Mouse (Mus musculus) midbrain, embryonic 13.5 days (tissue): ENCODE measurements at regions not wholly inside any gene's neighbourhood (a gene's known extent, or its start where the extent isn't known, plus 50 kb on each side); places are given as distances from the start of the nearest gene placed in this dataset.

Source experiments
- ATAC-seq: fragments of 200-750 bp; cut with Nextera tagmentation; 2 replicates; pipeline ENCODE4 v1.8.0; 2017; ENCODE audit warnings: mild to moderate bottlenecking, moderate TSS enrichment, moderate library complexity
- H3K27ac ChIP-seq: fragments of 300-500 bp; sonication (generic); 2 replicates; pipeline ENCODE4 v1.5.1; 2015; ENCODE audit warnings: inconsistent platforms, mild to moderate bottlenecking, moderate library complexity
- H3K27me3 ChIP-seq: fragments of 300-500 bp; sonication (generic); 2 replicates; pipeline ENCODE4 v1.6.1; 2015; ENCODE audit warnings: mild to moderate bottlenecking, inconsistent platforms
- H3K36me3 ChIP-seq: fragments of 300-500 bp; sonication (generic); 2 replicates; pipeline ENCODE4 v1.6.1; 2015; ENCODE audit warnings: mild to moderate bottlenecking, inconsistent platforms
- H3K4me1 ChIP-seq: fragments of 300-500 bp; sonication (generic); replicated peaks from 2 replicates; pipeline ENCODE4 v1.6.1; 2015; ENCODE audit warnings: inconsistent platforms
- H3K4me2 ChIP-seq: fragments of 300-500 bp; sonication (generic); replicated peaks from 2 replicates; pipeline ENCODE4 v1.6.1; 2015; ENCODE audit warnings: moderate library complexity, mild to moderate bottlenecking, inconsistent platforms
- H3K4me3 ChIP-seq: fragments of 300-500 bp; sonication (generic); replicated peaks from 2 replicates; pipeline ENCODE4 v1.5.1; 2015; ENCODE audit warnings: mild to moderate bottlenecking, inconsistent platforms
- H3K9ac ChIP-seq: fragments of 300-500 bp; sonication (generic); replicated peaks from 2 replicates; pipeline ENCODE4 v1.6.1; 2015; ENCODE audit warnings: mild to moderate bottlenecking, inconsistent platforms
- H3K9me3 ChIP-seq: fragments of 300-500 bp; sonication (generic); 2 replicates; pipeline ENCODE4 v1.6.1; 2016; ENCODE audit warnings: mild to moderate bottlenecking, inconsistent platforms
- WGBS: fragments of 180-500 bp; shearing (Covaris S2); methylation state at CpG from one replicate; pipeline ENCODE4 v1.1.7; 2015; 5-methylcytosine and 5-hydroxymethylcytosine counted together

- Histone ChIP-seq H3K4me2 (no peak overlapping the region), H3K36me3 (no peaks in the 10 kb centered on the region), H3K27ac (no peak overlapping the region), H3K9me3 (no peaks in the 10 kb centered on the region), H3K27me3 (no peaks in the 10 kb centered on the region), H3K4me3 (no peak overlapping the region), H3K9ac (no peak overlapping the region), H3K4me1 (peaks cover 9% of the 10 kb centered on the region)
- ATAC-seq, result no peak
- 85% methylated on average over 2 of the region's 2 CpGs for WGBS
Observed at GRCm38 (mm10) chr15:36933581-36933991, 74.0 kb downstream of the Zfp706 start.

- Histone ChIP-seq H3K4me3 (no peak overlapping the region), H3K36me3 (no peaks in the 10 kb centered on the region), H3K9ac (no peak overlapping the region), H3K4me2 (no peak overlapping the region), H3K27ac (no peak overlapping the region), H3K9me3 (no peaks in the 10 kb centered on the region), H3K27me3 (no peaks in the 10 kb centered on the region), H3K4me1 (no peaks in the 10 kb centered on the region)
- ATAC-seq, result no peak
- WGBS, result 88% methylated on average over 2 of the region's 2 CpGs
Observed at GRCm38 (mm10) chr15:36931460-36931859, 76.1 kb downstream of the Zfp706 start.

GRCm38 (mm10) chr15:36930433-36930832 lies 77.1 kb downstream of the Zfp706 start:
- H3K4me1 ChIP-seq, result no peaks in the 10 kb centered on the region
- H3K27ac ChIP-seq, result no peak overlapping the region
- no peak overlapping the region for H3K4me2 ChIP-seq
- no peak for ATAC-seq
- 87% methylated on average over 6 of the region's 6 CpGs for WGBS
- H3K9ac ChIP-seq, result no peak overlapping the region
- H3K4me3 ChIP-seq, result no peak overlapping the region
- no peaks in the 10 kb centered on the region for H3K36me3 ChIP-seq
- H3K9me3 ChIP-seq, result no peaks in the 10 kb centered on the region
- H3K27me3 ChIP-seq, result no peaks in the 10 kb centered on the region

- H3K4me3 ChIP-seq, result no peak overlapping the region
- H3K36me3 ChIP-seq, result no peaks in the 10 kb centered on the region
- H3K27me3 ChIP-seq, result no peaks in the 10 kb centered on the region
- no peak for ATAC-seq
- H3K27ac ChIP-seq, result no peak overlapping the region
- no peak overlapping the region for H3K9ac ChIP-seq
- H3K4me2 ChIP-seq, result no peak overlapping the region
- H3K9me3 ChIP-seq, result no peaks in the 10 kb centered on the region
- no peaks in the 10 kb centered on the region for H3K4me1 ChIP-seq
- WGBS, result 69% methylated on average over 2 of the region's 2 CpGs
Observed at GRCm38 (mm10) chr15:36929786-36930185, 77.8 kb downstream of the Zfp706 start.

DNA sequence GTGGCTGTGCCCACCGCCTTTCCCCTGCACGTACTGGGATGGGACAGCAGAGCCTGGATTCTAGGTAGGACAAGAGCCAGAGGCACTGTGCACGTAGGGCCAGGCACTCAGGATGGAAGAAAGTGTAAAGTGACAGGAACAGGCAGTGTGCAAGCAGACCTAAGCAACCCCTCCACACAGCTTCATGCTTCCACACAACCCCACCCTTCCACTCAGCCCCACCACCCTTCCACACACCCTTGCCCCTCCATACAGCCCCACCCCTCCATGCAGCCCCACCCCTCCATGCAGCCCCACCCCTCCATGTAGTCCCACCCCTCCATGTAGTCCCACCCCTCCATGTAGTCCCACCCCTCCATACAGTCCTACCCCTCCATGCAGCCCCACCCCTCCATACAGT lies 78.5 kb downstream of the Zfp706 start:
- Histone ChIP-seq H3K36me3 (no peaks in the 10 kb centered on the region), H3K4me3 (no peak overlapping the region), H3K9ac (no peak overlapping the region), H3K4me2 (no peak overlapping the region), H3K27ac (no peak overlapping the region), H3K4me1 (no peaks in the 10 kb centered on the region), H3K27me3 (no peaks in the 10 kb centered on the region), H3K9me3 (no peaks in the 10 kb centered on the region)
- ATAC-seq, result no peak
- 89% methylated on average over 3 of the region's 3 CpGs for WGBS

- no peaks in the 10 kb centered on the region for H3K4me1 ChIP-seq
- H3K4me3 ChIP-seq, result no peak overlapping the region
- no peak for ATAC-seq
- no peaks in the 10 kb centered on the region for H3K27me3 ChIP-seq
- no peak overlapping the region for H3K4me2 ChIP-seq
- no peak overlapping the region for H3K27ac ChIP-seq
- no peak overlapping the region for H3K9ac ChIP-seq
- no peaks in the 10 kb centered on the region for H3K36me3 ChIP-seq
- H3K9me3 ChIP-seq, result no peaks in the 10 kb centered on the region
- WGBS, result 96% methylated on average over 4 of the region's 4 CpGs
Observed at GRCm38 (mm10) chr15:36928678-36929077, 78.9 kb downstream of the Zfp706 start.

- no peaks in the 10 kb centered on the region for H3K4me1 ChIP-seq
- H3K9me3 ChIP-seq, result no peaks in the 10 kb centered on the region
- no peak overlapping the region for H3K4me3 ChIP-seq
- ATAC-seq, result no peak
- 82% methylated on average over 5 of the region's 5 CpGs for WGBS
- H3K4me2 ChIP-seq, result no peak overlapping the region
- H3K27ac ChIP-seq, result no peak overlapping the region
- no peaks in the 10 kb centered on the region for H3K27me3 ChIP-seq
- H3K36me3 ChIP-seq, result no peaks in the 10 kb centered on the region
- H3K9ac ChIP-seq, result no peak overlapping the region
Observed at GRCm38 (mm10) chr15:36927436-36927835, 80.1 kb downstream of the Zfp706 start.

DNA sequence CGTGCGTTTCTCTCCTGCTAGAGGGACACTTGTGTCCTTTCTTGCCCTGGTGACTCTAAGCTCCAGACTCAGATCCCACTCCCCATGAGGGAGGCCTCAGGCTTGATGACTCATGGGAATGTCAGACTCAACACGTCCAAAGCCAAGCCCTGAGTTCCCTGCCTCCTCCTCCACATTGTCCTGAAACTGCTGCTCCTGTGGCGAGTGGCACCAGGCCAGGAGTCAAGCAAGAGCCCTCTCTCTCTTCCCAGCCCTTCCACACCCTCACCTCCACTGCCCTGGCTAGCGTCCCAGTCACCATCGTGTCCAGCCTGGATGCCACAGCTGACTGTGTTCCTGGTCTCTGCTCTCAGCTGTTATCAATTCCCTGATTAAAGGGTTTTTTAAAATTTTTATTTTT lies 83.4 kb downstream of the Zfp706 start:
- no peak overlapping the region for H3K4me3 ChIP-seq
- H3K27ac ChIP-seq, result no peak overlapping the region
- H3K4me1 ChIP-seq, result no peaks in the 10 kb centered on the region
- ATAC-seq, result no peak
- H3K9ac ChIP-seq, result no peak overlapping the region
- H3K36me3 ChIP-seq, result no peaks in the 10 kb centered on the region
- WGBS, result 86% methylated on average over 6 of the region's 6 CpGs
- no peak overlapping the region for H3K4me2 ChIP-seq
- no peaks in the 10 kb centered on the region for H3K9me3 ChIP-seq
- no peaks in the 10 kb centered on the region for H3K27me3 ChIP-seq

DNA sequence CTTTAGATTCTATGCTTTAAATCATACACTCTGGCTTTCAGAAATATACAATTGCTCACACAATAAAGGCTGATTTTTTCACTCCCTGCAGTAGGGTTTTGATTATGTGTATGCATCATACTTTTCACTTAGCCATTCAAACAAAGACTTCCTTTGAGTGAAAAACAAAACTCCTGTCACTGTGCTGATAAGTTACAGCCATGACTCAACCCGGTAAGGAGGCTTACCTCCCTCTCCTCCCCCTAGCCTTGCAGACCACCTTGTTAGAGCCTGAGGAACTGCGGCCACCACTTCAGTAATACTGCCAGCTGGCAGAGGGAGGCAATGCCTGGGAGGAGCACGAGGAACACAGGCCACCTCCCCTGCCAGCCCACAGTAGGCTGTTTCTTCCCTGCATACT lies 86.2 kb downstream of the Zfp706 start:
- Histone ChIP-seq H3K4me1 (no peaks in the 10 kb centered on the region), H3K4me2 (no peak overlapping the region), H3K9me3 (no peaks in the 10 kb centered on the region), H3K27ac (no peak overlapping the region), H3K36me3 (no peaks in the 10 kb centered on the region), H3K9ac (no peak overlapping the region), H3K27me3 (no peaks in the 10 kb centered on the region), H3K4me3 (no peak overlapping the region)
- no peak for ATAC-seq
- WGBS, result 44% methylated on average over 3 of the region's 3 CpGs

DNA sequence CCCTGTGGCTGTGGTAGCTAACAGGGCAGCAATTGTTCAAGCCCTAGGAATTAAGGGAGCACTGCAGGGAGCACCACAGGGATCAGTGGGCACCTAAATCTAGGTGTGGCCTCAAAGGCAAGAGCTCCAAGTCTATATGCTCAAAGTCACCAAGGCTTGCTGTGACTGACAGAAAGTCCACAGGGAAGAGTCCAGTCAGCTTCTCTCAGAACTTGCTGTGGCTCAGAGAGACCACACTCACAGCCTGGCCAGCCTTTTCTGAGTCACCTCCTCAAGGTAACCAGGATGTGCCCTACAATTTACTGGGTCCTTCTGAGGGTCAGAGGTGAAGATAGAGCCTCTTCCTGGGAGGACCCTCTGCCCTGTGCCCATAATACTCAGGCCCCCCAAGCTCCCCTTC lies 86.7 kb downstream of the Zfp706 start:
- Histone ChIP-seq H3K27me3 (no peaks in the 10 kb centered on the region), H3K9ac (no peak overlapping the region), H3K36me3 (no peaks in the 10 kb centered on the region), H3K4me2 (no peak overlapping the region), H3K4me3 (no peak overlapping the region), H3K27ac (no peak overlapping the region), H3K4me1 (no peaks in the 10 kb centered on the region), H3K9me3 (no peaks in the 10 kb centered on the region)
- ATAC-seq, result no peak

DNA sequence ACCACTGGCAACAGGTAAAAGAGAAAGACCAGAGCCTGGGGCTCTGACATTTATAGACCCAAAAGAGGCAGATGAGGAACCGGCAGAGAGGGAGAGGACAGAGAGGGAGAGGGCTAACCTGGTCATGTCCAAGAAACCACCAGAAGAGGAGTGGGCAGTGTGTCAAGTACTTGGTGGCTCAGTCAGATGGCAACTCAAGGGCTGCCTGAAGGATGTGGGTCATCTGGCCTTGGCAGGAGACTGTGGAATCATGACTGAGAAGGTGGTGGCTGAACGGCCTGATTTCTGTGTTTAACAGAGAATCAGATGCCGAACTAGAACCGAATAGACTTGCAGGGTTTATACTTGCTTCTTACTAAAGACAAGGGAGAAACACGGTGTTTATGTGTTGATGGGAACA lies 87.9 kb downstream of the Zfp706 start:
- H3K36me3 ChIP-seq, result no peaks in the 10 kb centered on the region
- H3K27ac ChIP-seq, result no peak overlapping the region
- H3K9ac ChIP-seq, result no peak overlapping the region
- WGBS, result 93% methylated on average over 5 of the region's 5 CpGs
- H3K4me1 ChIP-seq, result no peaks in the 10 kb centered on the region
- H3K4me2 ChIP-seq, result no peak overlapping the region
- no peak overlapping the region for H3K4me3 ChIP-seq
- no peaks in the 10 kb centered on the region for H3K27me3 ChIP-seq
- no peaks in the 10 kb centered on the region for H3K9me3 ChIP-seq
- ATAC-seq, result no peak

- WGBS, result 91% methylated on average over 4 of the region's 4 CpGs
- no peaks in the 10 kb centered on the region for H3K36me3 ChIP-seq
Observed at GRCm38 (mm10) chr15:36919209-36919608, 88.4 kb downstream of the Zfp706 start.

DNA sequence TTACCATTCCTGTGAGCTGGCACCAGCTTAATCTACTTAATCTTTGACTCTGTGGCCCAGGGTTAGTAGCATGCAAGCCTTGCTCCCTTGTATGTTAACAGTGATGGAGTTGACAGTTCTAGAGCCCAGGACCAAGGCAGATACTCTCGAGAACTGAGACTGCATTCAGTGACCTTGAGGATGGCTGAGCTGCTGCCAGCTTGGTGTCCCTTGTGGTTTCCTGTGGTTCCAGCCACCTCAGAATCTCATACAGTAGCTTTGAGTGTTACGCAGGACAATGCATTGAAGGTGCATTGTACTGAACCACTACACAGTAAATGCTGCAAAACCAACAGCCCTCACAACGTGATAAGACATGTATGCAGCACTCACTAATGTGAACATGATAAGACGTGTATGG lies 90.6 kb downstream of the Zfp706 start:
- H3K36me3 ChIP-seq, result no peaks in the 10 kb centered on the region
- H3K9me3 ChIP-seq, result no peaks in the 10 kb centered on the region
- H3K4me3 ChIP-seq, result no peak overlapping the region
- H3K27me3 ChIP-seq, result no peaks in the 10 kb centered on the region
- 79% methylated on average over 4 of the region's 4 CpGs for WGBS
- H3K27ac ChIP-seq, result no peak overlapping the region; the same call in 1 of the 2 replicates
- H3K4me1 ChIP-seq, result no peaks in the 10 kb centered on the region
- no peak for ATAC-seq
- H3K9ac ChIP-seq, result no peak overlapping the region
- H3K4me2 ChIP-seq, result no peak overlapping the region

More at GRCm38 (mm10) chr15:36919209-36919608, 88.4 kb downstream of the Zfp706 start:
- Histone ChIP-seq H3K4me1 (no peaks in the 10 kb centered on the region), H3K4me3 (no peak overlapping the region), H3K4me2 (no peak overlapping the region), H3K27me3 (no peaks in the 10 kb centered on the region), H3K9ac (no peak overlapping the region), H3K9me3 (no peaks in the 10 kb centered on the region), H3K27ac (no peak overlapping the region)
- ATAC-seq, result no peak
